8 mouse cellular contexts compared by ENCODE assay signal in genomic region chr3:20058197-20058541, GRCm38 (mm10). TPM values are rescaled to one million over a fixed set of nuclear protein-coding genes. Genes with fewer than 3 reads are reported as not detected.
DNase-seq lines count a peak whose midpoint lies in the region; ATAC-seq and TF ChIP-seq lines count a peak whose summit lies in the region.

No protein-coding gene starts in this region.

- no peaks in the 10 kb centered on the region for H3K4me1 ChIP-seq in kidney, adult 2 months (ENCODE audit: control insufficient read depth, insufficient read depth, low read length)
- peaks cover 12% of the 10 kb centered on the region for H3K4me1 ChIP-seq in forebrain, embryonic 15.5 days
- H3K4me1 ChIP-seq in midbrain, embryonic 10.5 days = peaks cover 11% of the 10 kb centered on the region

- WGBS in kidney, adult 2 months = under 1% methylated on average over 7 of the region's 9 CpGs
- 0% methylated on average over 8 of the region's 9 CpGs for WGBS in forebrain, embryonic 15.5 days
- 0% methylated on average over 8 of the region's 9 CpGs for WGBS in midbrain, embryonic 10.5 days

- peak overlapping the region; percentile 81 for H3K9ac ChIP-seq in forebrain, embryonic 15.5 days (replicated peaks)

- H3K27ac ChIP-seq in kidney, adult 2 months (ENCODE audit: insufficient read depth, low read depth, low read length) = no peak overlapping the region
- H3K27ac ChIP-seq in forebrain, embryonic 15.5 days (replicated peaks) = peak overlapping the region; percentile 83
- H3K27ac ChIP-seq in midbrain, embryonic 10.5 days (replicated peaks) = peak overlapping the region; percentile 87

- peak overlapping the region; percentile 59 for H3K4me2 ChIP-seq in forebrain, embryonic 15.5 days (replicated peaks)

- no peak for DNase-seq in kidney, adult 2 months
- DNase-seq in kidney, postnatal 4 days = no peak
- peak; percentile 19 for DNase-seq in Muller cell, postnatal 12 days (ENCODE audit: inconsistent ontology term)
- no peak for DNase-seq in midbrain, embryonic 10.5 days (ENCODE audit: low spot score)
- no peak for DNase-seq in adrenal gland, adult 18-20 months (ENCODE audit: low spot score in 2 of 2)
- DNase-seq in left cerebral cortex, adult 11 months (ENCODE audit: low spot score) = no peak
- no peak for DNase-seq in MN1 (ENCODE audit: low spot score)

- H3K36me3 ChIP-seq in kidney, adult 2 months (ENCODE audit: control insufficient read depth, insufficient read depth, low read length) = no peaks in the 10 kb centered on the region; the same call in 1 of the 2 replicates
- H3K36me3 ChIP-seq in forebrain, embryonic 15.5 days = no peaks in the 10 kb centered on the region
- peaks cover 6% of the 10 kb centered on the region for H3K36me3 ChIP-seq in midbrain, embryonic 10.5 days

- ATAC-seq in forebrain, embryonic 15.5 days (replicated peaks) = peak; percentile 38

- no peak for TF ChIP-seq CTCF in kidney, adult 2 months (conservative IDR thresholded peaks at IDR 0.05; ENCODE audit: insufficient read depth, insufficient read length, low read depth, low read length)

- H3K9me3 ChIP-seq in forebrain, embryonic 15.5 days = no peaks in the 10 kb centered on the region
- H3K9me3 ChIP-seq in midbrain, embryonic 10.5 days (replicated peaks) = no peaks in the 10 kb centered on the region

- no peaks in the 10 kb centered on the region for H3K27me3 ChIP-seq in kidney, adult 2 months (replicated peaks; ENCODE audit: control insufficient read depth, insufficient read depth, low read length)
- no peaks in the 10 kb centered on the region for H3K27me3 ChIP-seq in forebrain, embryonic 15.5 days
- no peaks in the 10 kb centered on the region for H3K27me3 ChIP-seq in midbrain, embryonic 10.5 days (ENCODE audit: low read depth, poor library complexity, severe bottlenecking)

- TF ChIP-seq POLR2A in kidney, adult 2 months (IDR thresholded peaks at IDR 0.05; ENCODE audit: low read depth, low read length) = no peak

- H3K4me3 ChIP-seq in kidney, adult 2 months (ENCODE audit: insufficient read depth, low read depth, low read length) = peak overlapping the region; percentile 86
- peak overlapping the region; percentile 82 for H3K4me3 ChIP-seq in forebrain, embryonic 15.5 days
- peak overlapping the region; percentile 85 for H3K4me3 ChIP-seq in midbrain, embryonic 10.5 days

RNA-seq across cellular contexts. Expression of gene Hltf, which starts 0.6 kb away (rescaled TPM):
- polyA plus RNA-seq in kidney, adult 2 months (2012; rRNA removed) = 3.4 and 4.0 TPM in 2 replicates
- 23.1 and 25.3 TPM in 2 replicates for polyA plus RNA-seq in forebrain, embryonic 15.5 days (2015; fragmentation: Nextera tagmentation; extraction: Ambion mirVana)
- 15.8 and 16.3 TPM in 2 replicates for polyA plus RNA-seq in midbrain, embryonic 10.5 days (2016; fragmentation: Nextera tagmentation; extraction: Ambion mirVana)
- total RNA-seq in adrenal gland, adult 18-20 months (2021) = 10 to 100 TPM; 16.9 to 24.7 TPM

RNA-seq across cellular contexts. Expression of gene Hps3, which starts 23.1 kb away (rescaled TPM):
- 13.8 and 26.4 TPM in 2 replicates for polyA plus RNA-seq in kidney, adult 2 months (2012; rRNA removed)
- 12.1 and 13.8 TPM in 2 replicates for polyA plus RNA-seq in forebrain, embryonic 15.5 days (2015; fragmentation: Nextera tagmentation; extraction: Ambion mirVana)
- 10.4 and 12.0 TPM in 2 replicates for polyA plus RNA-seq in midbrain, embryonic 10.5 days (2016; fragmentation: Nextera tagmentation; extraction: Ambion mirVana)
- total RNA-seq in adrenal gland, adult 18-20 months (2021) = 10 to 100 TPM; 11.2 to 15.7 TPM
